Mouse (Mus musculus) hindbrain, embryonic 16.5 days (tissue): Measurements from ENCODE around the gene Eno3. TPM values are rescaled to one million over a fixed set of nuclear protein-coding genes. Genes with fewer than 3 reads are reported as not detected.

Experiments
- ATAC-seq: fragments of 200-750 bp; cut with Nextera tagmentation; 2 replicates; pipeline ENCODE4 v1.8.0; 2017; ENCODE audit warnings: moderate TSS enrichment, moderate library complexity
- H3K27ac ChIP-seq: fragments of 300-500 bp; sonication (generic); 2 replicates; pipeline ENCODE4 v1.5.1; 2014; ENCODE audit warnings: low read depth, mild to moderate bottlenecking, control low read depth, low read length, moderate library complexity
- H3K27me3 ChIP-seq: fragments of 300-500 bp; sonication (generic); replicated peaks from 2 replicates; pipeline ENCODE4 v1.6.1; 2014; ENCODE audit warnings: low read length; ENCODE audit not compliant: control insufficient read depth, insufficient read depth
- H3K36me3 ChIP-seq: fragments of 300-500 bp; sonication (generic); 2 replicates; pipeline ENCODE4 v1.6.1; 2014; ENCODE audit warnings: mild to moderate bottlenecking, low read length, moderate library complexity, mixed read lengths; ENCODE audit not compliant: control insufficient read depth, insufficient read depth
- H3K4me1 ChIP-seq: fragments of 300-500 bp; sonication (generic); 2 replicates; pipeline ENCODE4 v1.6.1; 2014; ENCODE audit warnings: low read depth, low read length; ENCODE audit not compliant: control insufficient read depth, insufficient read depth
- H3K4me2 ChIP-seq: fragments of 300-500 bp; sonication (generic); 2 replicates; pipeline ENCODE4 v1.6.1; 2014; ENCODE audit warnings: mild to moderate bottlenecking, low read length, control low read depth, moderate library complexity
- H3K4me3 ChIP-seq: fragments of 300-500 bp; sonication (generic); 2 replicates; pipeline ENCODE4 v1.5.1; 2014; ENCODE audit warnings: mild to moderate bottlenecking, low read length, control low read depth, moderate library complexity
- H3K9ac ChIP-seq: fragments of 300-500 bp; sonication (generic); 2 replicates; pipeline ENCODE4 v1.6.1; 2014; ENCODE audit warnings: low read depth, mild to moderate bottlenecking, control low read depth, low read length, moderate library complexity
- H3K9me3 ChIP-seq: fragments of 300-500 bp; sonication (generic); 2 replicates; pipeline ENCODE4 v1.6.1; 2014; ENCODE audit warnings: mild to moderate bottlenecking, low read length, moderate library complexity; ENCODE audit not compliant: control insufficient read depth
- WGBS: fragments of 180-500 bp; shearing (Covaris S2); extraction: QIAGEN DNeasy Blood & Tissue Kit; methylation state at CpG from one replicate; pipeline ENCODE4 v1.1.7; 2014; 5-methylcytosine and 5-hydroxymethylcytosine counted together
- polyA plus RNA-seq: library from polyadenylated mRNA; unstranded; fragments of >200 nt; fragmentation: Nextera tagmentation; extraction: Ambion mirVana; gene quantifications from 2 replicates; pipeline ENCODE4 v1.2.1, GENCODE M21; 2015

Eno3 gene
- polyA plus RNA-seq, 1 experiment from 2014 or later, result 6.0 TPM

DNA sequence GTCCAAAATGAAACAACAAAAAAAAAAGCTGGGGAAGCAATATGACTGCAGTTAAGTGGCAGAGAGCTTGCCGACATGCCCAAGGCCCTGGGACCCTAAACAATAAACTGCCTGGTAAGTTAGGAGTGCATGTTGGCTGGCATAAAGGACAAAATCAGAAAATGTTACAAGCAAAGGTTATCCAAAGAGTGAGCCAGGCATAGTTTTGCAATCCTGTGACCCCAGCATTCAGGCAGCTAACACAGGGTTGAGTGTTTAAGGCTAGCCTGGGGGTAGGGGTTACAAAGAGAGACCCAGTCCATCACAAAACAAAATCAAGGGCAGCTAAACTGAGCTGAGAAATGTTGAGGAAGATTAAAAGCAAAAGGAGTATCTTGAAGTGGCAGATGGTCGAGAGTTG is 42.0 kb downstream of the Eno3 start:
- Histone ChIP-seq H3K36me3 (peaks cover 5% of the 10 kb centered on the region), H3K9me3 (no peaks in the 10 kb centered on the region), H3K27ac (no peak overlapping the region), H3K9ac (no peak overlapping the region), H3K4me3 (no peak overlapping the region), H3K4me1 (peaks cover 25% of the 10 kb centered on the region), H3K4me2 (no peak overlapping the region), H3K27me3 (no peaks in the 10 kb centered on the region)
- no peak for ATAC-seq
- WGBS, result 83% methylated on average over 2 of the region's 2 CpGs

GRCm38 (mm10) chr11:70699722-70700556 is 42.9 kb downstream of the Eno3 start, which contains the start of the genes Inca1 and Kif1c:
Gene Inca1, minus strand, starts transcription at chr11:70700155.
Gene Kif1c, plus strand, starts transcription at chr11:70700548.
- Histone ChIP-seq H3K9me3 (no peaks in the 10 kb centered on the region), H3K4me3 (peak within 1 kb of the TSS; percentile 96), H3K9ac (peak within 1 kb of the TSS; percentile 96), H3K27ac (peak within 1 kb of the TSS; percentile 93), H3K27me3 (no peaks in the 10 kb centered on the region), H3K4me2 (peak within 1 kb of the TSS; percentile 94), H3K36me3 (peaks cover 12% of the 10 kb centered on the region), H3K4me1 (peaks cover 25% of the 10 kb centered on the region)
- WGBS, result 1% methylated on average over 51 of the region's 69 CpGs
- ATAC-seq, result peak; percentile 96

- peaks cover 18% of the 10 kb centered on the region for H3K36me3 ChIP-seq
- H3K4me1 ChIP-seq, result peaks cover 25% of the 10 kb centered on the region
- no peaks in the 10 kb centered on the region for H3K27me3 ChIP-seq
- ATAC-seq, result peak; percentile 29
- H3K4me2 ChIP-seq, result peak overlapping the region; percentile 94
- H3K27ac ChIP-seq, result peak overlapping the region; percentile 93
- peak overlapping the region; percentile 96 for H3K4me3 ChIP-seq
- H3K9me3 ChIP-seq, result no peaks in the 10 kb centered on the region
- under 1% methylated on average over 31 of the region's 34 CpGs for WGBS
- H3K9ac ChIP-seq, result peak overlapping the region; percentile 96
Observed at GRCm38 (mm10) chr11:70700613-70701012, 43.6 kb downstream of the Eno3 start.

DNA sequence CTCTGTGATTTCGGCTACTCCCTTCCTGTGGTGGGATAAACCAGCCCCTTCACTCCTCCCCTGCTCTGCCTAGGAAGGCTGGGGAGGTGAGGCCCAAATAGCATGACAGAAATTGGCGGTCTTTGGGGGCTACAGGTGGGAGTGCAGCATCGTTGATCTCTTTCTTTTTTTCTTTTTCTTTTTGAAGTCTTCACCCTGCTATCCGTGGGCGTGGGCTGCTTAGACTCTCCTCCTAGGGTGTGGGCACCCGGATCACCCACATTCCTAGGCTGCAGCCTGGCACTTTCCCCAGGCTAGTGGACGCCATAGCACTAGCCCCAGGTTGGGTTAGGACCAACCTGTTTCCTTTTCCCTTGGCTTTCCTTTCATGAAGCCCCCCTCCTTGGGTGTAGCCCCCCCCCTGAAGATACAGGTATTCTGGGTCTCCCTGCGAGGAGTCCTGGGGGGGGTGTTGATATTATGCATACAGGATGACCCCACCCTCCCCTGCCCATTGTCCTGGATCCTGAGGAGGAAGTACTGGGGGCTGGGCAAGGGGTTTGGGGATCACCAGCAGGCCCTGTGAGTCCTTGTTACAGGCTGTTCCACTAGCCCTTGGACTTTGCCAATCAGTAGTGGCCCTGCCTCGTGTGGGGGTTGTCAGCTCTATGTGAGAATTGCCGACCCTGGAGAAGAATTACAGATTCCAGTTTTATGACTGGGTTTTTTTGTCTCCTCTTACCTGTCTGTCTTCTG is 44.4 kb downstream of the Eno3 start:
- 9% methylated on average over 10 of the region's 10 CpGs for WGBS
- Histone ChIP-seq H3K9me3 (no peaks in the 10 kb centered on the region), H3K4me2 (peak overlapping the region; percentile 94), H3K4me3 (peak overlapping the region; percentile 96), H3K36me3 (peaks cover 25% of the 10 kb centered on the region), H3K4me1 (peaks cover 25% of the 10 kb centered on the region), H3K27ac (no peak overlapping the region), H3K9ac (peak overlapping the region; percentile 96), H3K27me3 (no peaks in the 10 kb centered on the region)
- ATAC-seq, result 0 out of 2 replicates have a peak, but pooled peaks have one; percentile 25

- H3K27ac ChIP-seq, result no peak overlapping the region
- no peaks in the 10 kb centered on the region for H3K9me3 ChIP-seq
- peak overlapping the region; percentile 94 for H3K4me2 ChIP-seq
- 77% methylated on average over 6 of the region's 6 CpGs for WGBS
- peak overlapping the region; percentile 96 for H3K4me3 ChIP-seq
- no peak for ATAC-seq
- no peaks in the 10 kb centered on the region for H3K27me3 ChIP-seq
- peak overlapping the region; percentile 1; the same call in 1 of the 2 replicates for H3K9ac ChIP-seq
- H3K36me3 ChIP-seq, result peaks cover 33% of the 10 kb centered on the region
- H3K4me1 ChIP-seq, result peaks cover 25% of the 10 kb centered on the region
Observed at GRCm38 (mm10) chr11:70701984-70702733, 45.2 kb downstream of the Eno3 start.

DNA sequence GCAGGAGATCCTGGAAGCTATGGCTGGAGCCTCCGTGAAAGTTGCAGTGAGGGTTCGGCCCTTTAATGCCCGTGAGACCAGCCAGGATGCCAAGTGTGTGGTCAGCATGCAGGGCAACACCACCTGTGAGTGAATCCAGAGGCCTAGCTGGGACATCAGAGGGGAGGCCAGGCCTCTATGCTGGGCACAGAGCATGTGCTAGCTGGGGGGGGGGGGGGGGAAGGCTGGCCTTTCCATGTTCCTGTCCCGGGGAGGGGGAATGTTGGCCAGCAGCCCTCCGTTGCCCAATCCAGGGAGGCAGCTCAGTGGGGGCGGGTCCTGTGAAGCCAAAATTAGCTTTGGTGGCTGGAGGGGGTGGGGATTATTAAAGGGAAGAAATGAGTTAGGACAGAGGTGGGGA is 45.8 kb downstream of the Eno3 start:
- H3K27ac ChIP-seq, result no peak overlapping the region
- H3K9me3 ChIP-seq, result no peaks in the 10 kb centered on the region
- H3K4me1 ChIP-seq, result peaks cover 25% of the 10 kb centered on the region
- H3K4me2 ChIP-seq, result no peak overlapping the region
- ATAC-seq, result no peak
- WGBS, result 59% methylated on average over 6 of the region's 6 CpGs
- peaks cover 39% of the 10 kb centered on the region for H3K36me3 ChIP-seq
- no peaks in the 10 kb centered on the region for H3K27me3 ChIP-seq
- peak overlapping the region; percentile 1; the same call in 1 of the 2 replicates for H3K9ac ChIP-seq
- H3K4me3 ChIP-seq, result no peak overlapping the region

- Histone ChIP-seq H3K4me3 (no peak overlapping the region), H3K36me3 (peaks cover 55% of the 10 kb centered on the region)
- 81% methylated on average over 3 of the region's 3 CpGs for WGBS
Observed at GRCm38 (mm10) chr11:70706127-70706526, 49.1 kb downstream of the Eno3 start.

DNA sequence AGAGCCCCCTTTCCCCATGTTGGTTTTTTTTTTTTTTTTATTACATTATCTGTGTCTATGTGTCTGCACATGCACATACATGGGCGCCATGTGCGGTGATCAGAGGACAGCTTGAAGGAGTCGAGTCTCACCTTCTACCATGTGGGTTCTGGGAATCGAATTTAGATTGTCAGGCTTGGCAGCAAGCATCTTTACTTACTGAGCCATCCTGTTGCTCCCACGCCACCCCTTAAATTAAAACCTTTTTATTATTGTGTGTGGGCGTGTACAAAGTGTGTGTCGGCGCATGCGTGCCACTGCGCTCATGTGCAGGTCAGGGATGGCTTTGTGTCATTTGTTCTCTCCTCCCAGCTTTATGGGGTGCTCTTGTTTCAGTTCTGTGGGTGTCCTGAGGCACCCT is 54.0 kb downstream of the Eno3 start:
- Histone ChIP-seq H3K4me3 (no peak overlapping the region), H3K36me3 (peaks cover 42% of the 10 kb centered on the region), H3K27me3 (no peaks in the 10 kb centered on the region), H3K4me1 (no peaks in the 10 kb centered on the region), H3K9ac (no peak overlapping the region), H3K4me2 (no peak overlapping the region), H3K27ac (no peak overlapping the region), H3K9me3 (no peaks in the 10 kb centered on the region)
- 92% methylated on average over 10 of the region's 10 CpGs for WGBS
- ATAC-seq, result no peak

More at GRCm38 (mm10) chr11:70706127-70706526, 49.1 kb downstream of the Eno3 start:
- Histone ChIP-seq H3K27ac (no peak overlapping the region), H3K4me1 (peaks cover 19% of the 10 kb centered on the region), H3K4me2 (no peak overlapping the region), H3K9ac (no peak overlapping the region), H3K27me3 (no peaks in the 10 kb centered on the region), H3K9me3 (no peaks in the 10 kb centered on the region)
- no peak for ATAC-seq
